Mouse (Mus musculus) ovary, postnatal 14 days (tissue): ENCODE measurements around the gene Timm8a2.

ENCODE experiments used
- DNase-seq: peaks from one replicate; pipeline ENCODE4 v3.0.0; 2022; ENCODE audit warnings: low spot score

Timm8a2 gene

DNA sequence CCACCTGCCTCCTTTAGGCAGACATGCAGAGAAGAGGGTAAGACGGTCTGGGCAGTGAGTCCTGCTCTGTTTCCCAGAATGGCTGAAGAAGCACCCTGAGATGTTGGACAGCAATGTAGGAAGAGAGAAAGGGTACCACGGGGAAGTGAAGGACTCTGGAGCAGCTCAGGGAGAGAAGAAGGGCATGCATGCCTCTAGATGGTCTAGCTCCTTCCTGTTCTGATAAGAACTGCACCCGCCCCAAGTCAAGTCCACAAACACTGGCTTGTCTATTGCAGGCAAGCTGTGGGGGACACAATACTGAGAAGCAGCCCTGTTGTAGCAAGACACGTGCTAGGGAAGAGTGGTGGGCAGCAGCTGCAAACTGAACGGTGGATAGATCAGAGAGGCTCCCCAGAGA, 22.3 kb upstream of the Timm8a2 start:
- DNase-seq, result no peak

DNA sequence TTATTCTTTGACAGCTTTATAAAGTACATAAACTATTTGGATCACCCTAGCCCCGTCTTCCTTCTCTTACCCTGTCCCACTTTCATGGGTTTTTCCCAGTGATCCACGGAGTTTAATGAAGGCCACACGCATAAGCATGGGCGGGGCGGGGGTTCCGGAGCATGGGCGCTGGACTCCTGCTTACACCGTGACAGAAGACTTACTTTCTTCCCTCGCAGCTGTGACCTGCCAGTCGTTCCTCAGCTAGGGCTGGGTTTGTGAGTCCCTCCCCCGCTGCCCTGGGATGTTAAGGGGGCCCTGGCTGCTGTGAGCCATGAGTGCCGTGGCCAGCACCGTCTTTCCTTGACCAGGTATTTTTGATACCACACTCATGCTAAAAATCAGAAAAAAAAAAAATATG, 21.7 kb upstream of the Timm8a2 start:
- DNase-seq, result no peak

DNA sequence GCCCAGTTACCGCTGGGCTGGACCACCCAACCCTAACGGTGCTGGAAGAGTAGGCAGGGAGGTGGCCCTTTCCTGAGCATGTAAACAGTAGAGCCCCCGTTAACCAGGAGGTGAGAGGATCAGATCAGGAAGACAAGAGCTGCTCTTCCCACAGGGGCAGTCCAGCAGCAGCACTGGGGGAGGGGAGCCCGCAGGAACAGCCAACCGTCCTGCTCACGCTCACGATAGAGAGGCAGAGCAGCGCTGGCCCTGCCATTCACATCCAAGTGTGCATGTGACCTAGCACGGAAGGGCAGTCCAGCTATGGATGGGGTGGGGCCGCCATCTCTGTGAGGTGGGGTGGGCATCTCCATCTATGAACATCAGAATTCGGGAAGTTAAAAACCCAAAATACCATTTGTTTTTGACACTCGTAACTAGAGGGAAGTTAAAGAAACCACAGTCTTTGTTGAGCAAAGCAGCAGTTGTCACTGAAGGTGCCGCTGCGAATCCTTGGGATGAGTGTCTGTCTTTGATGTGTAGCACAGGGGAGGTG, 21.0 kb upstream of the Timm8a2 start:
- no peak for DNase-seq

DNA sequence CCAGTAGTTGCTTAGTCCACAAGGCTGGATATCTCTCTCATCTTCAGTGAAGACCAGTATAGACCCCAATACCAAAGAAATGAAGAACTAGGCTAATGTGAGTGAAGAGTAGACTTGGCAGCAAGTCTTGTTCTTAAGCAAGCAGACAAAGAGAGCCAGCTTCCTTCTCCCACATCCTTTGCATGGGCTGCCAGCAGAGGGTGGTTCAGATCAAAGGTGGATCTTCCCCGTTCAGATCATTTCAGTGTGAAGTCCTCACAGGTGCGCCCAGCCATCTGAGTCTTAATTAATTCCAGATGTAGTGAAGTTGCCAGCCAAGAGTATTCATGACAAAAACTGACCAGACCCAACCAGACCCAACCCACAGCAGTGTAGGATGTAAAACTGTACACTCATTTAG, 16.5 kb upstream of the Timm8a2 start:
- no peak for DNase-seq

DNA sequence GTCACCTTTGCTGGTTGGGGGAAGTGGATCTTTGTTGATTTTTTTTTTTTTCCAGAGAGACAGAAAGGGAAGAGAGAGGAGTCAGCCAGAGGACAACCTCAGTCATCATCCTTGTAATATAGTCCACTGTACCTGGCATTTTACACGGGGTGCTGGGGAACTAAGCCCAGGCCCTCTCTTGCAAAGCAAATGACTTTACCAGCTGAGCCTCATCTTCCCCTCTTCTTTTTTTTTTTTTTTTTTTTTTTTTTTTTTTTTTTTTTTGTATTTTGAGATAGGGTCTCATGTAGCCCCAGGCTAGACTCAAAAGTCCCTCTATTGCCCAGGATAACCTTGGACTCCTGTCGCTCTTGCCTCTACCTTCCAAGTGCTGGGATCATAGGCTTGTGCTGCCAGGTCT, 15.1 kb upstream of the Timm8a2 start:
- no peak for DNase-seq

DNA sequence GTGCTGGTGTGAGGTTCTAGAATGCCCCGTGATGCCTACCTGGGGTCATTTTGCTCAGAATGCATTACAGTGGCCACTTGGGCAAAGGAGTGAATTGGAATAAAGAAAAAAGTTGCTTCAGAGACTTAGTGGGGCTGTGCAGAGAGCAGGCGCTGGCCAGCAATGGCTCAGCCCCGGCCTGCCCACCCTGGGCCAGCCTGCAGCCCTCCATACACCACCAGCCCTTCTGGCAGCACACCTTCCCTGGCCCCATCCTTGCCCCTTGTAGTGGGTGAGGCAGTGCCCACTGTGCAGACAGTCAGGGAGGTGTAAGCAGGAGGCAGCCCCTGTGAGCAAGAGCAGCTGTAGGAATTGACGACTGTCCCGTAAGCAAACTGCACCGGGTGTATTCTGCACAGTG, 13.9 kb upstream of the Timm8a2 start:
- DNase-seq, result no peak

DNA sequence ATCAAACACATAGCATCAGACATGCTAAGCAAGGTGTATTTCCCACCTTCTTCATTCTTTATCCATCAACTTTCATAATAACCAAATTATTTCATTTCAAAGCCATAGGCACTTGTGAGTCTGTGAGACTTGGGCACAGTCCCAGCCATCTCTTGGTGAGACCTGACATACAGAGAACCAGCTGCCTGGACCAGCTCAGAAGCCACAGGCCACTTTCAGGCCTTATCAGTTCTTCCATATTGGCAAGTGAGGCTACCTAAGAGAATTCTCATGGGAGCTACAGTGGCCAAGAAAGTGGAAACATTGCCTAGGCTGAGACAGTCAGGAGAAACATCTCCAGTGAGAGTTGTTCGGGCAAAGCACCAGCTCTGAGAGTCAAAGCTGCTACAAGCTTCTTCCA, 11.4 kb upstream of the Timm8a2 start:
- no peak for DNase-seq

DNA sequence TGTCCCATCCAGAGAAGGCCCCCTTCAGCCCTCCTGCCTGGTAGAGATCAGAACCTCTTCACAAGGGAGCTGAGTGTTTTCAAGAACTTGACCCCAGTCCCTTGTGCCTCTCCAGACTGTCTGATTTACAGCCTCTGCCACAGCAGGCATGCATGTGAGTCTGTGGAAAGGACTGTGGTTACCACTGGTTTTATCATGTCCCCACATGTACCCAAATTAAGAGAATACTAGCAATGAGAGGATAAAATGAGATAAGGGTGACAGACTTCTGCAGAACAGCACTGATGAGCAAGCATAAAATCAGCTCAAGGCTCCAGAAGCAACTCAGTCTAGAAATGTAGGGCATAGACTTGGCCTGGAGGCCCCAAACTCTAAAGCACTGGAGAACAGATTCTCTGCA, 10.5 kb upstream of the Timm8a2 start:
- DNase-seq, result no peak

DNA sequence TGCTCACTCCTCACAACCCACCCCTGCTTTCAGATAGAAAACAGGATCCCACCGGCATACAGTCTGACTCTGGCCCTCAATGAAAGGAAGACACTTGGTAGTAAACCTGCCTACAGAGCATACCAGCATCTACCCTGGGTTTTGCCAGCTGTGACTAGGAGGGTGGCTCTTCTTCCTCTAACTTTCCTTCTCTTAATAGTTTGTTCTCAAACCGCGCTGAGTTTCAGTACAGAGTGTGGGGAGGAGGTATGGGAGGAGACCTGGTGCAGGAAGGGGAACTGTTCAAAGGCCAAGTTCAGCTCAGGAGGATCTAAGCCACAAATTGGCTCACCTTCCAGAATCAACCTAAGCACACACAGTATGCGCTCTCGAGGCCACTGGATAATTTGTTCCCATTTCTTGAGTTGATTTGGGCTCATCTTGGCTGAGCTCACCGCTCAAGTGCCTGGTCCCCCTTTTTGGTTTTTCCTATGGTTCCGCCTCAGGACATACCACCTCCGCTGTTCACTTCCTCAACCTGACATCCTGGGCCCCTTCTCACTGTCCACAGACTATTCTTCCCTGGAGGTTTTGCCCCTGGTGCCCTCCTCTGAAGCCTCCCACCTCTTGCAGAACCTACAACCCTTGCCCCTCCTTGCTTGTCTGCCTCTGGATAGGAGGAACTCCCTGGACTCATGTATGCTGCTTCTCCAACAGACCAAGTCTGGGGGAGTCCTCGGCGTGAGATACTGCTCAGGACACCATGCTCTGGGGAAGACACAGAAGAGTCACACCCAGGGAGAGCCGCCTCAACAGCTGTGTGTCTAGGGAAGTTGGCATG, 5.3 kb upstream of the Timm8a2 start:
- DNase-seq, result no peak

DNA sequence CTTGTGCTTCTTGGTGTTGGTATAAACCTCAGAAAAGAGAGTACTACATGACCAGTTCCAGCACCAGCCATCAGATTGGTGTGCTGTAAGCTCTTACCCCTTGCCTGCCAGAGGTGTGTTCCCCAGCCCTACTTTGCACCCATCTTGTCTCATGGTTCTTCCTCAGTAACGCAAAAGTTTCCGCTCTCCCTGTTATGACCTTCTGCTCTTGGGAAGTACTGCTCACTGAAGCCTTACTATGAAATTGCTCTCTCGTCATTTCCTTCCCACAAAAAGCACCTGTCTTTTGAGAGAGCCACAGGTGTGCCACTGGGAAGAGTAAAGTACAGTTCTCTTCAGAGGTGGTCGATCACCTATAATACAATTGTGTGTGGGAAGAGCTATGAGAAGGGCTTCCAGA, 4.6 kb upstream of the Timm8a2 start:
- DNase-seq, result no peak

DNA sequence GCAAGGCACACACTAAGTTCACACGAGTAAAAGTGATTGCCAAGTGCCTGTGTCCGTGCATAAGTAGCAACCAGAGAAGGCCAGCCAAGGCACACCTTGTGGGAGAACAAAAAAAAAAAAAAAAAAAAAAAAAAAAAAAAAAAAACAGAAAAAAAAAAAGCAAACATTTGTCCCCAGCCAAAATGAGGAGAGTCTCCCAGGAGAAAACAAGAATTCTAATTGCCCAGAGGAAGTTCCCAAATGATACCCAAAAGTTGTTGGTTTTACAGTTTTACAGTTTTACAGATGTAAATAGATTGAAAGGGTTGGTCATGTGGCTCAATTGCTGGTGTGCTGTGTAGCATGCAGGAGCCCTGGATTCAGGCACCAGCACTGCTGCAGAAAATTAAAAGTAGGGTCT, 2.4 kb upstream of the Timm8a2 start:
- DNase-seq, result no peak

DNA sequence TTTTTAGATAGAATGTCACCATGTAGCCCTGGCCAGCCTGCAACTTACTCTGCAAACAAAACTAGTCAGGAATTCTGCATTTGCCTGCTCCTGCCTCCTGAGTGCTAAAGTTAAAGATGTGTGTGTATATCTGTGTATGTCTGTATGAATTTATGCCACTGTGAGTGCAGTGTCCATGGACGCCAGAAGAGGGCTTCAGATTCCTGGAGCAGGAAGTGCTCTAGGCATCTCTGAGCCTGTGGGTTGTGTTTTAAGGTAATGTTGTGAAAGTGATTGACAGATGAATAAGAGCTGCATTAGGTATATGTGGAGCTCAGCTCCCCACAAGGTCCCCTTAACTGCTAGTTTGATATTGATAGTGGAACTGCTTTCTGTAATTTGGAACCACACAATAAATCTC, 707 bp downstream of the Timm8a2 start:
- no peak for DNase-seq

DNA sequence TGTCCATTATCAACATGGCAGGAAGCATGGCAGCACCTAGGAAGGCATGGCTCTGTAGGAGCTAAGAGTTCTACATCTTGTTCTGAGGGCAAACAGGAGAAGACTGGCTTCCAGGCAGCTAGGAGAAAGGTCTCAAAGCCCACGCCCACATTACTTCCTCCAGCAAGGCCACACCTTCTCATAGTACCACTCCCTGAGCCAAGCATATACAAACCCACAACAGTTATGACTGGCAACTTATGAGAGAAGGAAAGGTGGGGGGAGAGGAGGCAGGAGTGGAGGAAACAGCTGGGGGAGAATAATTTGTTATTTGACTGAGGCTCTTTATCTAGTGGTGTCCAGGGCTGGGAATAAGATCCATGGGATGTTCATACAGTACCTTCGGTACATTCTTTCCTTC, 1.4 kb downstream of the Timm8a2 start:
- no peak for DNase-seq

DNA sequence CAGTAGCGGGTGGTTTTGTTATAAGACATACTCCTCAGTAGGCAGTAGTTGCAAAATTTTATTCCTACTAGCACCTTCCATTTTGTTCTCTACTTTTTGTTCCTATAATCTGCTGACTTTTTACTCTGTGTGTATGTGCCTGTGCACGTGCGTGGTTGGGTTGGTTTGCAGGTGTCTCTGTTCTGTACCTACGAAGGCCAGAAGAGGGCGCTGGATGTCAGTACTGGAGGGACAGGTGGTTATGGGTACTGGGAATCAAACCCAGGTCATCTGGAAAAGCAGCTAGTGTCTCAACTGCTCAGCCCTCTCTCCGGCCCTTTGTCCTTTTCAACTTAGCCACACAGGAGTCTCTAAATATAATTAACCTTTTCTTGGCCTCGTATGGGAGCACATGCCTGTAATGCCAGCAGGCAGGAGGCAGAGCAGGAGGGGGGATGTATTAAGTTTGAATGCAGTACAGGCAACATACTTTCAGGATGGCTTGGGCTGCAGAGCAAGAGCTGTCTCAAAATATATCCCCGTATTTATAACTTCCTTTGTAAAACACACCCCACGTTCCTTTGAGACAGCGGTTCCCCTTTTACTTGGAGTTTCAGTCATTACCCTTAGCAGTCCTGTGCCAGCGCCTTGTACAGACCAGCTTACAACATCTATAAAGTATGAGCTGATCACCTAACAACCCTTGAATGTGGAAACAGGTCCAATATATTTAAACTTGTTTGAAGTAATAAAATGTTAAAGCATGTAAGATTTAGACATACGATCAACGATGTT, 4.6 kb downstream of the Timm8a2 start:
- DNase-seq, result no peak

DNA sequence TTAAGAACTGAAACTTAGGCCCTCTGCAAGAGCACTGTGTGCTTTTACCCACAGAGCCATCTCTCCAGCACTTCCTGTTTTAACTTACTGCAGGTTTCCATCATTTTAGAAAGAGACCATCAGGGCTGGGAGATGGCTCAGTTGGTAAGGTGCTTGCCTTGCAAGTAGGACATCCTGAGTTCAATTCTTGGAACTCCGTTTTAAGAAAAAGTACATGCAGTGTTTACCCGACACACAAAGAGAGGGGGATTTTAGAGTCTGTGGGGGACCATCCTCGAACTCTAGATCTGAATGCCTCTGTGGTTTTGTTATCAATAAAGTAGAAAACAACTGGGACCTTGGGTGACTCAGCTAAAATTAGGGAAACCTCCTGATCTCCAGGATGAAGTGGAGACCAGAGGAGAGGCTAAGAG, 6.9 kb downstream of the Timm8a2 start:
- DNase-seq, result no peak

DNA sequence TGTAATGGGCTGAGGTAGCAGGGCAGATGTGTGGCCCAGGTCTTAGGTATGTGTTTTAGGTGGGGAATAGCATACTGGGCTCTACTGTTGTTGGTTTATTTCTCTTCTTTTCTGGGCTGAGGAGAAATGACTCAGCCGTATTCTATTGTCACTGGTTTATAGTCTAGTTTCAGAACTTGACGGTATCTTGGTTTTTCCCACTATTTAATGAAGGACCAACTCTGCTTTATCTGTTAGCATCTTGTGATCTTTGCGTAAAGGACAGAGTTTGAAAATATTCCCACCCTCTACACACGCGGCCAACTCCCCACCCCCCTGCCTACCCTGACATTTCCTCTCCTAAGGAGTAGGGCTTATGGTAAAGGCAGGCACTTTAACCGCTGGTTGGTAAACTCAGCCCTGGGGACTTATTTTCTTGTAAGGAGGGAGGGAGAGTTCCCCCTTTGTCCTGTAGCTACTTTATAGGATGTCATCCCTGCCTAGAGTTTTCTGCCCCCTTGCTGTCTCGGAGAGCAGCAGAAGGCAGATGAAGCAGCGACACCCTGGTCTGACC, 7.7 kb downstream of the Timm8a2 start:
- DNase-seq, result no peak

DNA sequence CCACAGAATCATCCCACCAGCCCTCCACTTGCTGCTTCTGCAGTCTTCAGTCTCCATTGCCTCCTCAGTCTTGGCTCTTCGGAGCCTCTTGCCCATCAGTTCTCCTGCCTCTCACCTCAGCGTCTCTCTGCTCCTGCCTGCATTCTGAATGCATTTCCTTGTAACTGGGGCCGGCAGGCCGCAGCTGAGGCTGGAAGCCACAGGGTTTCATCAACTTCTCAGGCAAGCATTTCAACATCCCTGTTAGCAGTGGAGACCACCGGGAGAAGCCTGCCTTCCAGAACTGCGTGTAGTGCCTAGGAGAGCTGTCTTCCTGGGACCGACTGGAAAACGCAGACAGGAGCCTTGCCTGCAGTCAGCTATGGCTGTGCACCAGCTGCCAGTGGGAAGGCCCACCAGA, 13.3 kb downstream of the Timm8a2 start:
- DNase-seq, result no peak

DNA sequence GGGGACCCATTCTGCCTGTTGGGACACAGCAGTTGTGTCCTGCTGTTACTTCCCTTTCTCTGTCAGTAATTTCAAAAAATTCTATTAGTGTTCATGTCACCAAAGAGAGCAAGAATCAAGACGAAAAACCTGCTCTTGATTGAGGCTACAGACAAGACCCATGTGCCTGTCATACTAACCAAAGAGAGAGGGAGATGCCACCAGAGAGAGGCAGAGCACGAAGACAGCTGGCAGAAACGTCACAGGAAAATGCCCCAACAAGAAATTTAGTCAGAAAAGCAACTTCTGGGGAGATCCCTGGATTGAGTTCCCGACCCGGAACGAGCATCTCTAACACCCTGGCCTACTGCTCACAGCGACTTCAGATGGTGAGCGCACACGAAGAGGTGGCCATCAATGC, 14.3 kb downstream of the Timm8a2 start:
- no peak for DNase-seq

DNA sequence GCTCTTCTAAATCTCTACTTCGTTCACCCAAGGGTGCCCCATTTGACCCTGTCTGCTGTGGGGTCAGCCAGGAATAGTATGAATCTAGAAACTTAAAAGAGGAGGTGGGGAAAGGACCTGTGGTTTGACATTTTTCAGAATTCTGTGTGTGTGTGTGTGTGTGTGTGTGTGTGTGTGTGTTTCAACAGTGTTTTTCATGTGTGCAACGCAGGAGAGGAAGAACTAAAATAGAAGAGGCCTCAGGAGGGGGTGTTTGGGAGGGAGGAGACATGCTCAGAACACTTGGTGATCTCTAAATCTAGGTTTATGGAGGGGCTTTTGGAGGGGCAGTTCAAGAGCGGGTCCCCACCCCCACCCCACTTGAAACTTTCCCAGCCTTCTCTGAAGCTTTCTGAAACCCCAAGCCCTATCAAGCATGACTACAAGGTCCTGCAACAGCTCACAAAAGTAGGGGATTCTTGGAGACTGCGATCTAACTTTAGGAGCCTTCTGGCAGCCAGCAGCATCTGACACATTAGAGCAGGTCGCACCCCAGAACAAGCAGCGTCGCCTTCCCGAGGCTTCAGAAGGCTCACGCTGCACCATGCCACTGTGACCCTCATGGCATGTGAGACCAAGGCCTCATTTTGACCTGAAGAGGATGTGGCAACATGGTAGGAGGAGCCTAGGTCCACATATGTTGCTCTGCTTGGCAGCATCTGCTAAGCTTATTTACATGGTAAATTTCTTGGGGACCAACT, 18.6 kb downstream of the Timm8a2 start:
- no peak for DNase-seq

DNA sequence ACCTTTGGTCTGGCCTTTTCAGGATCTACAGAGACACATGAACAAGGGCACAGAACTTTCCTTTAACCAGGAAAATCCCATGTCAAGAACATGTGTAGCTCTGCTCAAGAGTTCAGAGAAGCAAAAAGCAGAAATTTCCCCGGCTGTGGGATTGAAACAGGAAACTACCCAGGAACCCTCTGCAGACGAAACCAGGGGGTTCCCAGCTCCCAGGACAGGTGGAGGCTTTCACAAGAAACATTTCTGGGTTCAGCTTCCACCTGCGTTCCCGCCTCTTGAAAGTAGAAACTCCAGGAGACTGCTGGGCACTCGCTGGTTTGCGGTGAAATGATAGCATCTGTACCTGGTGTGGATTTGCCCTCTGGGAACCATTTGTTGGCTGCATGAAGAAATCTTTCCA, 22.4 kb downstream of the Timm8a2 start:
- DNase-seq, result no peak

DNA sequence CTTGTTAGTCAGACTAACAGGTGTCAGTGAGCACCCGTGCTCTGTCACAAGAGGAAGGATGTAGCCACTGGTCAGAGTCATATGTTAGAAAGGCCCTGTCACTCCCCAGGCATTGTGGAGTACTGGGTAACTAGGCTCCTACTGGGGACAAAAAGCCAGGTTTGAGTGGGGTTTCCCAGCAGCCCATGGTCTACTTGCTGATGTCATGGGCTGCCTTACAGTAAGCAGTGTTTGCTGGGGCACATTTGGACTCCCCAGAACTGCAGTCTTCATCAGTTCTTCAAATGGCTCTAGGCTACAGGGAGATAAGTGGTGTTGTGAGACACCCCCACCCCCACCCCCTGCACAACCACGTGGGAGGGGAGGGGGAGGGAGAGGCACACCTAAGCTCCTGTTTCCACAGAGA, 23.5 kb downstream of the Timm8a2 start:
- DNase-seq, result no peak

DNA sequence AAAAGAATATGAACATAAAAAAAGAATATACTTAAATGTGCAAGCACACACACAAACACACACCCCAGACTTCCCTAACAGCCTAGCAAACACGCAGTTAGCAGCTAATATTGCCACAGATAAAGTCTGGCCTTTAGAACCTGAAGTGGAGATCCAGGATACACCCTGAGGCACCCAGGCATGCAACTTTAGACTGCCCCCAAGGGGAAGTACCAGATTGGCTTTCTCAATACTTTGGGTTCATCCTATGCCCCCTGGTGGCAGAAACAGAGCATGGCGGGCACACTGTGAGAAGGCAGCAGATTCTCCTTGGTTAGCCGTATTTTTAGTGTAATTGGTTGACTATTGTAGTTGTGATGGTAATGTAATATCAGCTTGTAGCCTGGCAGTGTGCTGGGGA, 26.2 kb downstream of the Timm8a2 start:
- DNase-seq, result peak; percentile 78
